Mouse (Mus musculus): ENCODE measurements around the gene Gm20388.
"Not testable (repeated sequence)": the region's sequence is repeated elsewhere in the genome, so short reads cannot be mapped to it uniquely, and the experiment has no call there.

- not testable (repeated sequence) for TF ChIP-seq TAL1, GATA1 (IDR thresholded peaks at IDR 0.05; ENCODE audit: low read length)
Measured at GRCm38 (mm10) chr8:124026265-124026664, 4115.6 kb downstream of the Gm20388 start.

Data from erythroblast, embryonic 14.5 days (primary cell).